In the genomic region with DNA sequence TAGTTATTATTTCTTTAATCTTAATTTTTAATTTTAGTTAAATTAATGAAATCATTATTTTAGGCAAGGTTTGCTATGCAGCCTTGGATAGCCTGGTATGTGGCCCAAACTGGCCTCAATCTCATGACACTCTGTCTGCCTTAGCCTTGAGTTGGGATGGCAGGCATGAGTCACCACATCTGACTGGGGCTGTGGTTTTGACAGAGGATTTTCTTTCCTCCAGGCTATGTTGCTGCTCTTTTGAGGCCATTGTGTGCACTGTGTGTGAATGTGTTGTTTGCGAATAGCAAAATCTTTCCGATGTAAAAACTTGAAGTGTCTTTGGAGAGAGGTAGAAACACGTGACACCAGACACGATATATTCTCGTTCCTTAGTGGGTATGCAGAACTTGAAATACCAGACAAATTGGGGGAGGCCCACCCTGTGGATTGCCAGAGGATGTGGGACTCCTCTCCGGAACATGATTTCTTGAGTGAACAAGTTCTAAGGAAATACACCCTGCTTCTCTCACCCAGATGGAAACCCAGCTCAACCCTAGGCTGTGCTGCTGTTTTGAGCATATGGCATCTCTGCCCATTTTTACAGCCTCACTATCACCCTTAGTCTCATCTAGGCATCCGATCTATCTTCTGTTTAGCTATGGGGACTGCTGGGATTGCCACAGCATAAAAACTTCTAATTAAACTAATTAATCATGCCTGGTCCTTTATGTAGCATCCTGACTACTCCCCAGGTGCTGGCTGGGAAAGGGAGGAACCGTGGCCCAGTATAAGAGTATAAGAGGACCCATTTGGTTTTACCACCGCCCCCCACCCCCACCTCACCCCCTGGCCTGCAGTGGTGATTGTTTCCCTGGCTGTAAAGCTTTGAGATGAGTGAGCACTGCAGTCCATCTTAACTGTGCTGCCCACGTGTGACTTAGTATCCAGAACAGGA, we compare ENCODE assay signal across 24 mouse cellular contexts. TPM values are rescaled to one million over a fixed set of nuclear protein-coding genes. Genes with fewer than 3 reads are reported as not detected.
A peak's percentile ranks its signal among the peaks of the same experiment; 100 is the strongest.
DNase-seq lines count a peak whose midpoint lies in the region; ATAC-seq and TF ChIP-seq lines count a peak whose summit lies in the region.
"Had no signal": no experiment of that assay in that cellular context is flagged by ENCODE, and none has a peak within 500 bp of the region (broad histone marks: within the 10 kb centered on the region; RNA-seq: fewer than 3 reads in every experiment).

No protein-coding gene starts in this region.

- no peak overlapping the region for H3K4me3 ChIP-seq in forebrain, embryonic 14.5 days (ENCODE audit: low read depth, low read length)
- no peak overlapping the region for H3K4me3 ChIP-seq in forebrain, embryonic 16.5 days (replicated peaks; ENCODE audit: low read length)
- H3K4me3 ChIP-seq: layer of hippocampus, adult 2 months had no signal

- in situ Hi-C loops in Patski (cut with MboI; ENCODE audit: low pct_unique_long_range_greater_than_20kb), result no loop called here

- no peaks in the 10 kb centered on the region for H3K9me3 ChIP-seq in forebrain, embryonic 14.5 days (replicated peaks; ENCODE audit: control insufficient read depth, low read length)
- no peaks in the 10 kb centered on the region for H3K9me3 ChIP-seq in forebrain, embryonic 16.5 days (ENCODE audit: control insufficient read depth, low read length)

- no peak for TF ChIP-seq CTCF in Patski (IDR thresholded peaks at IDR 0.05)

- no peak overlapping the region for H3K9ac ChIP-seq in forebrain, embryonic 14.5 days (ENCODE audit: low read length)
- H3K9ac ChIP-seq in forebrain, embryonic 16.5 days (replicated peaks; ENCODE audit: low read depth, low read length), result no peak overlapping the region

- CTCF ChIA-PET in Patski (lab: Charles Lee), result interaction anchor here (0.8 to 2.1 kb wide), 3 partner anchors 11 to 34 kb away, joined by 3 to 10 read pairs (median 6); no protein-coding TSS in a partner anchor

- POLR2A ChIA-PET in Patski (lab: Charles Lee), result interaction anchor here (1.1 kb wide), 1 partner anchor 8 kb away, joined by 3 read pairs; no protein-coding TSS in a partner anchor

- H3K4me1 ChIP-seq in forebrain, embryonic 14.5 days (ENCODE audit: control insufficient read depth, insufficient read depth, low read length), result peaks cover 14% of the 10 kb centered on the region
- 0 out of 2 replicates have a peak, but pooled peaks cover 2% of the 10 kb centered on the region for H3K4me1 ChIP-seq in forebrain, embryonic 16.5 days (replicated peaks; ENCODE audit: control insufficient read depth, insufficient read depth, low read length)

- H3K36me3 ChIP-seq in forebrain, embryonic 14.5 days (ENCODE audit: control insufficient read depth, insufficient read depth, low read length), result no peaks in the 10 kb centered on the region
- H3K36me3 ChIP-seq in forebrain, embryonic 16.5 days (ENCODE audit: control insufficient read depth, insufficient read depth), result no peaks in the 10 kb centered on the region

- WGBS in forebrain, embryonic 14.5 days, result 52% methylated on average over 10 of the region's 10 CpGs
- 44% methylated on average over 10 of the region's 10 CpGs for WGBS in forebrain, embryonic 16.5 days

- no peak for DNase-seq in forebrain, embryonic 14.5 days (ENCODE audit: low spot score)
- DNase-seq in 3T3-L1 (ENCODE audit: low read depth, low spot score) (peak; percentile 98), Patski (ENCODE audit: low read depth, low spot score) (peak; percentile 70)
- DNase-seq in fibroblast of lung, adult 2 months (ENCODE audit: low read depth), result peak; percentile 73
- no peak for DNase-seq in urinary bladder, adult 2 months (ENCODE audit: low spot score)
- DNase-seq in layer of hippocampus, adult 11-12 months (ENCODE audit: low spot score), result no peak
- DNase-seq: cerebellum, adult 9-10 months; heart, adult 11 months; liver; lung, adult 18-20 months; lung, postnatal 36 days; right cerebral cortex, adult 18-20 months; spleen, adult 18-20 months had no signal

- no peak overlapping the region for H3K27ac ChIP-seq in forebrain, embryonic 14.5 days (ENCODE audit: low read depth, low read length)
- no peak overlapping the region for H3K27ac ChIP-seq in forebrain, embryonic 16.5 days (ENCODE audit: low read length)
- H3K27ac ChIP-seq: layer of hippocampus, adult 2 months had no signal

- no peak overlapping the region for H3K4me2 ChIP-seq in forebrain, embryonic 14.5 days (ENCODE audit: low read length)
- H3K4me2 ChIP-seq in forebrain, embryonic 16.5 days (ENCODE audit: low read length), result no peak overlapping the region

- no peaks in the 10 kb centered on the region for H3K27me3 ChIP-seq in forebrain, embryonic 14.5 days (replicated peaks; ENCODE audit: control insufficient read depth, insufficient read depth, low read length)
- no peaks in the 10 kb centered on the region for H3K27me3 ChIP-seq in forebrain, embryonic 16.5 days (replicated peaks; ENCODE audit: control insufficient read depth, insufficient read depth, low read length)
- H3K27me3 ChIP-seq in Patski, result no peaks in the 10 kb centered on the region

- ATAC-seq in forebrain, embryonic 14.5 days, result 0 out of 2 replicates have a peak, but pooled peaks have one; percentile 26
- ATAC-seq in forebrain, embryonic 16.5 days, result no peak
- peak; percentile 99 for ATAC-seq in Patski
- ATAC-seq in erythroblast, adult 5-6 weeks (replicated peaks; ENCODE audit: low FRiP score, poor library complexity, severe bottlenecking), result no peak
- ATAC-seq: activated CD4-positive, CD25-positive, alpha-beta regulatory T cell, adult 4 months; inflammation-experienced regulatory T-cells, adult 6 months; midbrain, embryonic 16.5 days had no signal

RNA-seq across cellular contexts. Expression of a gene that starts 6.4 kb away (rescaled TPM):
- 61.1 and 61.5 TPM in 2 replicates for polyA plus RNA-seq in forebrain, embryonic 14.5 days (2014; fragmentation: Nextera tagmentation; extraction: Ambion mirVana)
- polyA plus RNA-seq in forebrain, embryonic 16.5 days (2015; fragmentation: Nextera tagmentation; extraction: Ambion mirVana), result 71.0 and 77.1 TPM in 2 replicates
- polyA plus RNA-seq in Patski (2021), result 1.4 TPM
- polyA plus RNA-seq in urinary bladder, adult 2 months (2012; rRNA removed), result 12.9 TPM in 2 replicates
- 1.9 and 4.6 TPM in 2 replicates for total RNA-seq in erythroblast, adult 5-6 weeks (2015; ENCODE audit: low replicate concordance)
- total RNA-seq in erythroblast, adult 5-6 weeks (2017; ENCODE audit: low replicate concordance), result 1.5 and 2.0 TPM in 2 replicates

RNA-seq across cellular contexts. Expression of a gene that starts 41.3 kb away (rescaled TPM):
- 99.9 and 107 TPM in 2 replicates for polyA plus RNA-seq in forebrain, embryonic 14.5 days (2014; fragmentation: Nextera tagmentation; extraction: Ambion mirVana)
- polyA plus RNA-seq in forebrain, embryonic 16.5 days (2015; fragmentation: Nextera tagmentation; extraction: Ambion mirVana), result 89.0 and 108 TPM in 2 replicates
- polyA plus RNA-seq in Patski (2021), result 9.4 TPM
- polyA plus RNA-seq in urinary bladder, adult 2 months (2012; rRNA removed), result 14.6 and 16.4 TPM in 2 replicates
- total RNA-seq in erythroblast, adult 5-6 weeks (2015; ENCODE audit: low replicate concordance), result not detected in 2 replicates
- total RNA-seq in erythroblast, adult 5-6 weeks (2017; ENCODE audit: low replicate concordance), result not detected in 2 replicates
- total RNA-seq: neutrophil, adult 5-6 weeks had no signal

RNA-seq across cellular contexts. Expression of a gene that starts 42.9 kb away (rescaled TPM):
- polyA plus RNA-seq in forebrain, embryonic 14.5 days (2014; fragmentation: Nextera tagmentation; extraction: Ambion mirVana), result 1.9 and 2.3 TPM in 2 replicates
- 1.6 and 1.7 TPM in 2 replicates for polyA plus RNA-seq in forebrain, embryonic 16.5 days (2015; fragmentation: Nextera tagmentation; extraction: Ambion mirVana)
- polyA plus RNA-seq in Patski (2021), result 0.19 TPM
- polyA plus RNA-seq in urinary bladder, adult 2 months (2012; rRNA removed), result 6.0 and 7.8 TPM in 2 replicates
- 21.5 and 35.4 TPM in 2 replicates for total RNA-seq in erythroblast, adult 5-6 weeks (2015; ENCODE audit: low replicate concordance)
- total RNA-seq in erythroblast, adult 5-6 weeks (2017; ENCODE audit: low replicate concordance), result 27.9 and 28.0 TPM in 2 replicates

RNA-seq across cellular contexts. Expression of a gene that starts 48.2 kb away (rescaled TPM):
- polyA plus RNA-seq in forebrain, embryonic 14.5 days (2014; fragmentation: Nextera tagmentation; extraction: Ambion mirVana), result not detected in 2 replicates
- polyA plus RNA-seq in forebrain, embryonic 16.5 days (2015; fragmentation: Nextera tagmentation; extraction: Ambion mirVana), result not detected in 2 replicates
- 0.17 TPM for polyA plus RNA-seq in Patski (2021)
- polyA plus RNA-seq in urinary bladder, adult 2 months (2012; rRNA removed), result not detected in 2 replicates
- total RNA-seq in erythroblast, adult 5-6 weeks (2015; ENCODE audit: low replicate concordance), result not detected in 2 replicates
- total RNA-seq in erythroblast, adult 5-6 weeks (2017; ENCODE audit: low replicate concordance), result not detected in 2 replicates
- total RNA-seq: gastrocnemius, adult 18-20 months; layer of hippocampus, adult 2 months; neutrophil, adult 5-6 weeks had no signal
- polyA plus RNA-seq: activated CD4-positive, CD25-positive, alpha-beta regulatory T cell, adult 4 months; heart, embryonic 16.5 days; inflammation-experienced regulatory T-cells, adult 6 months; kidney, embryonic 16.5 days; midbrain, embryonic 16.5 days; stomach, embryonic 16.5 days had no signal

Comparison
In these comparisons a context has a peak if more than half of its experiments do, and no peak if none do; other contexts are left out.
1. ATAC-seq: peak in forebrain, embryonic 14.5 days (single experiment) and Patski (single experiment); none in forebrain, embryonic 16.5 days (single experiment) and erythroblast, adult 5-6 weeks (single experiment).
2. DNase-seq: peak in 3T3-L1 (single experiment), Patski (single experiment) and fibroblast of lung, adult 2 months (single experiment); none in forebrain, embryonic 14.5 days (single experiment), urinary bladder, adult 2 months (single experiment) and layer of hippocampus, adult 11-12 months (single experiment).